Comparison of ENCODE assay signal across 10 mouse cellular contexts in the genomic region with DNA sequence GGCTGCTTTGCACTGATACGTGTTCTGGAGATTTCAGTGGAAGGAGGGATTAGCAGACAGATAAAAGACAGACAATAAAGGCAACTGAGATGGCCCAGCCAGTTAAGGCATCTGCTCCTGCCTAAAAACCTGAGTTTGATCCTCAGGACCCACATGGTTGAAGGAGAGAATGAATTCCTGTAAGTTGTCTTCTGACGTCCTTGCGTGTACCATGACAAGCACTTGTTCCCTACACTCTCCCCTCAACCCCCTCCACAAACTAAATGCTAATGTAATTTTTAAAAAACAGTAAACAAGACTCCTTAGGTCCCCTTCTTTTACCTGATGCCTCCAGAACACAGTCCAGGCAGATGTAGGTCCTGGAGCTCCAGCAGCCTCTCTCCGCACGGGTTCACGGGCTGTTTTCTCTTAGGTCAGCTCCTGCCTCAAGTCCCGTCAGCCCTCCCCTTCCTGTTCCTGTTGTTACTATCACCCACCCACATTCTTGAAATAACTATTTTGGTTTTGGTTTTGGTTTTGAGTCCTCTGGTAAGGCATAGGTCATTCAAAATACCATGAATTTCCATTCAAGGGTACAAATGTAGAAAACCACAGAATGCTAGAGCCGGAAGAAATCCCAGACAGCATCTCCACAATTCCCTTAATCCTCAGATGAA.
A peak's percentile ranks its signal among the peaks of the same experiment; 100 is the strongest.
DNase-seq lines count a peak whose midpoint lies in the region; ATAC-seq and TF ChIP-seq lines count a peak whose summit lies in the region.
"Had no signal": no experiment of that assay in that cellular context is flagged by ENCODE, and none has a peak within 500 bp of the region (broad histone marks: within the 10 kb centered on the region; RNA-seq: fewer than 3 reads in every experiment).

No protein-coding gene starts in this region.

- ATAC-seq in hindbrain, embryonic 13.5 days (ENCODE audit: low FRiP score), result no peak

- no peak for TF ChIP-seq POLR2A in ES-Bruce4 (IDR thresholded peaks at IDR 0.05; ENCODE audit: insufficient read depth, low read length)
- TF ChIP-seq POLR2A in spleen, adult 2 months (IDR thresholded peaks at IDR 0.05; ENCODE audit: low read depth, low read length), result peak; percentile 62

- no peaks in the 10 kb centered on the region for H3K9me3 ChIP-seq in ES-Bruce4 (replicated peaks; ENCODE audit: control insufficient read depth, insufficient read depth, low read length, poor library complexity, severe bottlenecking)
- no peaks in the 10 kb centered on the region for H3K9me3 ChIP-seq in hindbrain, embryonic 13.5 days

- H3K36me3 ChIP-seq in ES-Bruce4 (ENCODE audit: control insufficient read depth, insufficient read depth, low read length, poor library complexity, severe bottlenecking), result no peaks in the 10 kb centered on the region
- H3K36me3 ChIP-seq in spleen, adult 2 months (ENCODE audit: control insufficient read depth, insufficient read depth, low read length), result peaks cover 2% of the 10 kb centered on the region; the same call in 1 of the 2 replicates
- no peaks in the 10 kb centered on the region for H3K36me3 ChIP-seq in hindbrain, embryonic 13.5 days

- peak overlapping the region; percentile 50; the same call in 1 of the 2 replicates for H3K9ac ChIP-seq in ES-Bruce4 (ENCODE audit: low read depth, poor library complexity, severe bottlenecking)
- H3K9ac ChIP-seq in hindbrain, embryonic 13.5 days, result no peak overlapping the region

- H3K4me2 ChIP-seq in hindbrain, embryonic 13.5 days, result no peak overlapping the region

- no peak for TF ChIP-seq CTCF in ES-Bruce4 (IDR thresholded peaks at IDR 0.05; ENCODE audit: low read depth, low read length)
- TF ChIP-seq CTCF in spleen, adult 2 months (IDR thresholded peaks at IDR 0.05; ENCODE audit: extremely low read depth, insufficient read depth, insufficient read length, insufficient replicate concordance), result no peak

- no peak overlapping the region for H3K27ac ChIP-seq in ES-Bruce4 (ENCODE audit: insufficient read depth, low read length)
- H3K27ac ChIP-seq in spleen, adult 2 months (ENCODE audit: insufficient read depth, low read length), result 0 out of 2 replicates have a peak overlapping the region, but pooled peaks have one; percentile 10
- H3K27ac ChIP-seq in hindbrain, embryonic 13.5 days, result no peak overlapping the region

- H3K27me3 ChIP-seq in ES-Bruce4 (ENCODE audit: control insufficient read depth, insufficient read depth, low read length, poor library complexity, severe bottlenecking), result no peaks in the 10 kb centered on the region
- H3K27me3 ChIP-seq in spleen, adult 2 months (ENCODE audit: control insufficient read depth, insufficient read depth, low read length), result no peaks in the 10 kb centered on the region
- no peaks in the 10 kb centered on the region for H3K27me3 ChIP-seq in hindbrain, embryonic 13.5 days

- no peaks in the 10 kb centered on the region for H3K4me1 ChIP-seq in ES-Bruce4 (ENCODE audit: control insufficient read depth, insufficient read depth, low read length)
- no peaks in the 10 kb centered on the region for H3K4me1 ChIP-seq in spleen, adult 2 months (ENCODE audit: control insufficient read depth, insufficient read depth, insufficient read length)
- H3K4me1 ChIP-seq in hindbrain, embryonic 13.5 days (replicated peaks), result no peaks in the 10 kb centered on the region

- peak; percentile 5 to 18 for DNase-seq in kidney, adult 8-10 months
- no peak for DNase-seq in kidney, adult 11 months
- peak; percentile 90 for DNase-seq in induced T-regulatory cell, adult 2 months (ENCODE audit: low read depth)
- peak; percentile 41 to 71 for DNase-seq in spleen, adult 2 months (ENCODE audit: low read depth in 1 of 2, low spot score in 2 of 2)
- DNase-seq in right cerebral cortex, postnatal 14 days, result no peak
- DNase-seq in right cerebral cortex, postnatal 36 days (ENCODE audit: low spot score in 2 of 2), result no peak
- DNase-seq: gastrocnemius, postnatal 36 days had no signal

- TF ChIP-seq EP300 in ES-Bruce4 (IDR thresholded peaks at IDR 0.05; ENCODE audit: insufficient read depth, low read depth, low read length), result no peak

- peak overlapping the region; percentile 49 for H3K4me3 ChIP-seq in ES-Bruce4 (ENCODE audit: low read depth, low read length)
- peak overlapping the region; percentile 59 for H3K4me3 ChIP-seq in spleen, adult 2 months (ENCODE audit: extremely low read depth, insufficient read depth, insufficient read length)
- no peak overlapping the region for H3K4me3 ChIP-seq in hindbrain, embryonic 13.5 days
- H3K4me3 ChIP-seq: myocyte had no signal

- WGBS in spleen, adult 2 months, result 10% methylated on average over 8 of the region's 8 CpGs
- 90% methylated on average over 8 of the region's 8 CpGs for whole genome bisulfite sequencing in hindbrain, embryonic 13.5 days

Comparison
In these comparisons a context has a peak if more than half of its experiments do, and no peak if none do; other contexts are left out.
1. DNase-seq: peak in kidney, adult 8-10 months (2 of 2), induced T-regulatory cell, adult 2 months (single experiment) and spleen, adult 2 months (2 of 2); none in kidney, adult 11 months (single experiment), right cerebral cortex, postnatal 14 days (single experiment) and right cerebral cortex, postnatal 36 days (0 of 2).